Mouse (Mus musculus): ENCODE data around the gene Galk1. TPM values are rescaled to one million over a fixed set of nuclear protein-coding genes. Genes with fewer than 3 reads are reported as not detected.

Galk1 gene
- total RNA-seq, 1 experiment = 144 TPM

DNA sequence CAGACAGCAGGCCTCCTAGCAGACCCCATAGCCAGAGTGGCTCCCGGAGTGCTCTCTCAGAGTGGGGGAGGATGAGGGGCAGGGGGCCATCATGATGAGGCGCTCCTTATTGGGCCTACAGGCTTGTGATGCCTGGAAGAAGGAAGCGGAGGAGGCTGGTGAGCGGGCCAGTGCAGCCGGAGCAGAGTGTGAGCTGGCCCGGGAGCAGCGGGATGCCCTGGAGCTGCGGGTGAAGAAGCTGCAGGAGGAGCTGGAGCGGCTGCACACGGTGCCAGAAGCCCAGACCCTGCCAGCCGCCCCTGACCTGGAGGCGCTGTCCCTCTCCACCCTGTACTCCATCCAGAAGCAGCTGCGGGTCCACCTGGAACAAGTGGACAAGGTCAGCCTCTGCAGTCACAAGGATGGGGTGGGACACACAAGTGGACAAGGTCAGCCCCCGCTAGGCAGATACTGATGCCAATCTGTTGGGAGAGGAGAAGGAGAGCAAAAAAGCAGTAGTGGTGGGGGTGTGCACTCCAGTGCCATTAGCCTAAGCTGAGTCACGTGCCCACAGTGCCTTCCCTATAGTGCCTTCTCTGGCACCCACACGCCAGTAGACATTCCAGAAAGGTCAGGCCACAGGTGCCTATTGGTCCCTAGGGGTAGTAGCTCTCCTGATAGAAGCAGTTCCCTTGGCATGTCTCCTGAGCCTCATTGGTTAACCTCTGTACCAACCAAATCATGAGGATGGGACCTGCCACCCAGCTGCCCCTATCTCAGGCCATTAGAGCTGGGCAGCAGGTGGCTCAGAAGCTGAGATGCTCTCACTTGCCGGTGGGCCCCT lies 46.6 kb upstream of the Galk1 start:
- Histone ChIP-seq H3K36me3 (ENCODE audit: control insufficient read depth, insufficient read depth, low read length, poor library complexity, severe bottlenecking) (peaks cover 57% of the 10 kb centered on the region), H3K4me3 (ENCODE audit: insufficient read depth in 1 of 2, low read depth in 1 of 2, low read length in 2 of 2, poor library complexity in 1 of 2, severe bottlenecking in 1 of 2) (no peak overlapping the region)

GRCm38 (mm10) chr11:116058022-116058614 lies 45.6 kb upstream of the Galk1 start:
- peaks cover 66% of the 10 kb centered on the region for H3K36me3 ChIP-seq (ENCODE audit: control insufficient read depth, insufficient read depth, low read length, poor library complexity, severe bottlenecking)

More for the DNA sequence above, 46.6 kb upstream of the Galk1 start:
- H3K9me3 ChIP-seq (ENCODE audit: control insufficient read depth, insufficient read depth, low read depth, low read length) = no peaks in the 10 kb centered on the region
- H3K27ac ChIP-seq (ENCODE audit: insufficient read depth, low read depth, low read length, poor library complexity, severe bottlenecking) = no peak overlapping the region
- DNase-seq (ENCODE audit: low read depth, low spot score) = no peak
- in situ Hi-C loops (cut with MboI; ENCODE audit: low sequenced_read_pairs in 2 of 2, unreplicated experiment in 2 of 2) = no loop called here
- TF ChIP-seq HCFC1 (IDR thresholded peaks at IDR 0.05; ENCODE audit: borderline replicate concordance, insufficient read depth, low read length) (no peak), CHD2 (IDR thresholded peaks at IDR 0.05; ENCODE audit: low read depth, low read length) (no peak), MAFK (IDR thresholded peaks at IDR 0.05; ENCODE audit: insufficient read depth, low read depth, low read length) (no peak), ZNF384 (IDR thresholded peaks at IDR 0.05; ENCODE audit: low read depth, low read length) (no peak), ZC3H11A (IDR thresholded peaks at IDR 0.05; ENCODE audit: borderline replicate concordance, low read depth, low read length) (no peak)
- no peak overlapping the region for H3K9ac ChIP-seq (ENCODE audit: insufficient read depth, low read depth, low read length, poor library complexity, severe bottlenecking)
- H3K4me1 ChIP-seq (ENCODE audit: control insufficient read depth in 2 of 2, insufficient read depth in 2 of 2, low read length in 2 of 2, poor library complexity in 1 of 2) = peaks cover 0 to 3% of the 10 kb centered on the region in 2 experiments; a peak in 1 of 4 replicates

DNA sequence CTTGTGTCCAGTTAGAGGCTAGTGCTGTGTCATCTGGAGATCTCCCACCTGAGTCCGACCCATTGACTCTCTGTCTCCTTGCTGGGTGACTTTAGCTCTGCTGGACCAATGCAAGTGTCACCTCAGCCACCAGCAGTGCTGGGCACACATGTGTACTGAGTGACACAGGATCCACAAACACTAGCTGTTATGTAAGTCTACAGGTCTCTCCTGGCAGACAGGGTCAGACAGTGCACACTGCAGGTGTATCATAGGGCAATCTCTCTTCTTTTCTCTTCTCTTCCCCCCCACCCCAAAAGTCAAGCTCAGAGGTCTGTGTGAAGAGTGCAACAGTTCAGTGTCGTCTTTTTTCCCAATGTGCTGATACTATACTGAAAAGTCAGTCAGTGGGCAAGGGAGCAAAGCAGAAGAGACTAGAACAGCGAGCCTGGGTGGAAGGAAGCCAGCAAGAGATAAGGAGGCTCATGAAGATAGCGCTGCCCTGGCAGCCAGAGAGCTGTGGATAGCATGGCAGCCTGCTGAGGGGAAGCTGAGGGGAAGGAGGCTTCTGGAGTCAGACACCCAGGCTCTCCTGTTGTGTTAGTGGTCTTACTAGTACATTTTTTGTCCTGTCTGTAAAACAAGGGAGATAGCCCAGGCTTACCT lies 44.8 kb upstream of the Galk1 start:
- Histone ChIP-seq H3K9ac (ENCODE audit: insufficient read depth, low read depth, low read length, poor library complexity, severe bottlenecking) (no peak overlapping the region), H3K4me3 (ENCODE audit: insufficient read depth in 1 of 2, low read depth in 1 of 2, low read length in 2 of 2, poor library complexity in 1 of 2, severe bottlenecking in 1 of 2) (no peak overlapping the region), H3K36me3 (ENCODE audit: control insufficient read depth, insufficient read depth, low read length, poor library complexity, severe bottlenecking) (peaks cover 72% of the 10 kb centered on the region), H3K27ac (ENCODE audit: insufficient read depth, low read depth, low read length, poor library complexity, severe bottlenecking) (no peak overlapping the region), H3K4me1 (ENCODE audit: control insufficient read depth in 2 of 2, insufficient read depth in 2 of 2, low read length in 2 of 2, poor library complexity in 1 of 2) (peaks cover 0 to 3% of the 10 kb centered on the region in 2 experiments; a peak in 1 of 4 replicates), H3K9me3 (ENCODE audit: control insufficient read depth, insufficient read depth, low read depth, low read length) (no peaks in the 10 kb centered on the region)
- no peak for DNase-seq (ENCODE audit: low read depth, low spot score)
- TF ChIP-seq MAFK (IDR thresholded peaks at IDR 0.05; ENCODE audit: insufficient read depth, low read depth, low read length) (no peak), ZC3H11A (IDR thresholded peaks at IDR 0.05; ENCODE audit: borderline replicate concordance, low read depth, low read length) (no peak), CHD2 (IDR thresholded peaks at IDR 0.05; ENCODE audit: low read depth, low read length) (no peak), ZNF384 (IDR thresholded peaks at IDR 0.05; ENCODE audit: low read depth, low read length) (no peak), HCFC1 (IDR thresholded peaks at IDR 0.05; ENCODE audit: borderline replicate concordance, insufficient read depth, low read length) (no peak)
- in situ Hi-C loops (cut with MboI; ENCODE audit: low sequenced_read_pairs in 2 of 2, unreplicated experiment in 2 of 2) = no loop called here

More at GRCm38 (mm10) chr11:116058022-116058614, 45.6 kb upstream of the Galk1 start:
- no peaks in the 10 kb centered on the region for H3K9me3 ChIP-seq (ENCODE audit: control insufficient read depth, insufficient read depth, low read depth, low read length)
- in situ Hi-C loops (cut with MboI; ENCODE audit: low sequenced_read_pairs in 2 of 2, unreplicated experiment in 2 of 2) = no loop called here
- no peak for DNase-seq (ENCODE audit: low read depth, low spot score)
- no peak overlapping the region for H3K27ac ChIP-seq (ENCODE audit: insufficient read depth, low read depth, low read length, poor library complexity, severe bottlenecking)
- H3K4me1 ChIP-seq (ENCODE audit: control insufficient read depth in 2 of 2, insufficient read depth in 2 of 2, low read length in 2 of 2, poor library complexity in 1 of 2) = peaks cover 0 to 3% of the 10 kb centered on the region in 2 experiments; a peak in 1 of 4 replicates
- no peak overlapping the region for H3K9ac ChIP-seq (ENCODE audit: insufficient read depth, low read depth, low read length, poor library complexity, severe bottlenecking)
- no peak overlapping the region for H3K4me3 ChIP-seq (ENCODE audit: insufficient read depth in 1 of 2, low read depth in 1 of 2, low read length in 2 of 2, poor library complexity in 1 of 2, severe bottlenecking in 1 of 2)
- no peak for TF ChIP-seq ZC3H11A (IDR thresholded peaks at IDR 0.05; ENCODE audit: borderline replicate concordance, low read depth, low read length)
- TF ChIP-seq ZNF384 (IDR thresholded peaks at IDR 0.05; ENCODE audit: low read depth, low read length) = no peak
- TF ChIP-seq MAFK (IDR thresholded peaks at IDR 0.05; ENCODE audit: insufficient read depth, low read depth, low read length) = no peak
- TF ChIP-seq CHD2 (IDR thresholded peaks at IDR 0.05; ENCODE audit: low read depth, low read length) = no peak
- no peak for TF ChIP-seq HCFC1 (IDR thresholded peaks at IDR 0.05; ENCODE audit: borderline replicate concordance, insufficient read depth, low read length)

DNA sequence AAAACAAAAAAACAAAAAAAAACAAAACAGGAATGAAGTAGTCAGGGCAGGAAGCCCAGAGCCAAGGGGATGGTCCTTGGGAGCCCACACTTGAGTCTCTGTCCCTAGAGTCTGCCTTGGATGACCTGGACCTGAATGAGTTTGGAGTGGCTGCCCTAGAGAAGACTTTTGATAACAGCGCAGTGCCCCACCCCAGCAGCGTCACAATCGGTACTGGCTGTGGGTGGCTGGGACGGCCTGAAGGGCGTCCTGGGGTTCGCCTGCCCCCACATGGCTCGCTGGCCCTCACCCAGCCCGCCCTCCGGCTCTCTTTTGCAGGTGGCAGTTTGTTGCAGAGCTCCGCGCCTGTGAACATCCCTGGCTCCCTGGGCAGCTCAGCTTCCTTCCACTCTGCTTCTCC lies 43.4 kb upstream of the Galk1 start:
- Histone ChIP-seq H3K27ac (ENCODE audit: insufficient read depth, low read depth, low read length, poor library complexity, severe bottlenecking) (no peak overlapping the region), H3K9me3 (ENCODE audit: control insufficient read depth, insufficient read depth, low read depth, low read length) (no peaks in the 10 kb centered on the region), H3K4me1 (ENCODE audit: control insufficient read depth in 2 of 2, insufficient read depth in 2 of 2, low read length in 2 of 2, poor library complexity in 1 of 2) (0 out of 4 replicates have a peak, but pooled peaks cover 0 to 3% of the 10 kb centered on the region in 2 experiments), H3K9ac (ENCODE audit: insufficient read depth, low read depth, low read length, poor library complexity, severe bottlenecking) (no peak overlapping the region), H3K4me3 (ENCODE audit: insufficient read depth in 1 of 2, low read depth in 1 of 2, low read length in 2 of 2, poor library complexity in 1 of 2, severe bottlenecking in 1 of 2) (no peak overlapping the region), H3K36me3 (ENCODE audit: control insufficient read depth, insufficient read depth, low read length, poor library complexity, severe bottlenecking) (peaks cover 76% of the 10 kb centered on the region)
- TF ChIP-seq ZC3H11A (IDR thresholded peaks at IDR 0.05; ENCODE audit: borderline replicate concordance, low read depth, low read length) (no peak), HCFC1 (IDR thresholded peaks at IDR 0.05; ENCODE audit: borderline replicate concordance, insufficient read depth, low read length) (no peak), ZNF384 (IDR thresholded peaks at IDR 0.05; ENCODE audit: low read depth, low read length) (no peak), CHD2 (IDR thresholded peaks at IDR 0.05; ENCODE audit: low read depth, low read length) (no peak), MAFK (IDR thresholded peaks at IDR 0.05; ENCODE audit: insufficient read depth, low read depth, low read length) (no peak)
- in situ Hi-C loops (cut with MboI; ENCODE audit: low sequenced_read_pairs in 2 of 2, unreplicated experiment in 2 of 2) = no loop called here
- DNase-seq (ENCODE audit: low read depth, low spot score) = no peak

Data from ES-E14 (cell line).